Mouse (Mus musculus) spleen, adult 2 months (tissue): ENCODE data around the gene Mrpl45. TPM values are rescaled to one million over a fixed set of nuclear protein-coding genes. Genes with fewer than 3 reads are reported as not detected.
"Not testable (repeated sequence)": the region's sequence is repeated elsewhere in the genome, so short reads cannot be mapped to it uniquely, and the experiment has no call there.

Experiments used
- DNase-seq, 2 experiments: peaks; one replicate each; pipeline versions ENCODE4 v3.0.0 to v3.0.0-alpha.2; 2012 to 2021; ENCODE audit warnings: low spot score in 2 of 2, low read depth in 1 of 2
- H3K27ac ChIP-seq: fragments of 200-500 bp; 2 replicates; pipeline ENCODE4 v1.5.1; 2012; ENCODE audit warnings: low read length, inconsistent platforms; ENCODE audit not compliant: insufficient read depth
- H3K27me3 ChIP-seq: fragments of 200-500 bp; 2 replicates; pipeline ENCODE4 v1.6.1; 2012; ENCODE audit warnings: mild to moderate bottlenecking, moderate library complexity, low read length, inconsistent platforms; ENCODE audit not compliant: control insufficient read depth, insufficient read depth
- H3K36me3 ChIP-seq: fragments of 200-500 bp; 2 replicates; pipeline ENCODE4 v1.6.1; 2012; ENCODE audit warnings: mild to moderate bottlenecking, low read length, inconsistent platforms; ENCODE audit not compliant: control insufficient read depth, insufficient read depth
- H3K4me1 ChIP-seq: fragments of 200-500 bp; 2 replicates; pipeline ENCODE4 v1.6.1; 2011; ENCODE audit warnings: inconsistent platforms; ENCODE audit not compliant: control insufficient read depth, insufficient read depth, insufficient read length
- H3K4me3 ChIP-seq: fragments of 200-500 bp; 2 replicates; pipeline ENCODE4 v1.5.1; 2011; ENCODE audit warnings: mild to moderate bottlenecking, inconsistent platforms; ENCODE audit not compliant: insufficient read depth, insufficient read length; ENCODE audit errors: extremely low read depth
- CTCF ChIP-seq: fragments of 200-500 bp; IDR thresholded peaks from 2 replicates; pipeline ENCODE4 v1.5.1; 2011; ENCODE audit warnings: mild to moderate bottlenecking, inconsistent platforms; ENCODE audit not compliant: insufficient read depth, insufficient read length, insufficient replicate concordance; ENCODE audit errors: extremely low read depth
- POLR2A ChIP-seq: fragments of 200-500 bp; IDR thresholded peaks from 2 replicates; pipeline ENCODE4 v1.6.1; 2011; ENCODE audit warnings: low read depth, low read length, inconsistent platforms
- WGBS: fragments of 180-500 bp; shearing (Covaris S2); methylation state at CpG from one replicate; pipeline ENCODE4 v1.1.7; 2018; 5-methylcytosine and 5-hydroxymethylcytosine counted together
- polyA plus RNA-seq: library from polyadenylated mRNA; depleted of rRNA; stranded (reverse); fragments of >200 nt; gene quantifications from 2 replicates; pipeline ENCODE4 v1.2.3, GENCODE M21; 2012; rRNA removed

The Mrpl45 gene
- 5.5 and 5.6 TPM in 2 replicates for polyA plus RNA-seq

DNA sequence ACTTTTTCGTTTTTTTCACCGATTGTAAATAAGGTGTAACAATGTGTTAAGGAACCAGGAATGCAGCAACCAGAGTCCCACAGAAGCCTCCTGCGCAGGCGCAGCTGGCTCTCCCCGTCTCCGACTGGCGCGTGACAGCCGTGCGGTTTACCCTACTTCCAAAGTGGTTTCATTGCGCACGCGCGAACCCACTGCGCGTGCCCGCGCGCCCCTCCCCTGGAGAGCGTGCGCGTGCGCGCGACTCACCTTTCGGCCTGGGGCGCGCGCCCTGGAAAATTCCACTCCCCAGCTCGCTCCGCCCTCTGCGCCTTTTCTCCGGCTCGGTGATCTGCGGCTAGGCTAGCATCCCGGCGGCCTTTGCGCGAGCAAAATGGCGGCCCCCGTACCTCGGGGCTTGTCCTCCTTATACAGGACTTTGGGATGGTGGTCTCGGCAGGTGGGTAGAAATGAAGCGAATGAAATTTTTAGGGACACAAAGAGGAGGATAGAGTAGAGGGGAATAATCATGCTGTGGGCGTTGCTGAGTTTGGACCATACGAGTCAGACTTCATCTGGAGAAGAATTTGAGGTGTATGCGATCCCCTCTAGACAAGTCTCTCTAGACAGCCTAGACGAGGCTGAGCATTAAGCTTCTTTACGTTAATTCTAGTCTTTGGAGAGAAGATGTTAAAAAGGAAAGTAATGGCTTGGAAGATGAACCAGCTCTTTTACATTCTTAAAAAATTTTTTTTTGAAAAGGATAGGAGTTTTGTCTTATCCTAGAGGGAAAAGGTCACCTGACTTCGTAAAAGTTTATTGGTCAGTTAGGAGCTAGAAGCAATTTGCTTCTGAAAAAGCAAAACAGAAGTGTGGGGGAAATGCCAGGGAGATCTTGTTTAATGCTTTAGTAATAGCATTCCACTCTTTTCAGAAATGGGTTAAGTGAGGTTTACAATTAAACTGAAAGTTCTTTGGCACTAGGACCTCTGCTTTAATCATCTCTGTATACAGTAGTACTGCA, at the start of gene Mrpl45:
Mrpl45 (plus strand) TSS at position 213 of the 1,000 bp plus-strand sequence.
- Histone ChIP-seq H3K27me3 (peaks cover 4% of the 10 kb centered on the region), H3K4me3 (peak within 1 kb of the TSS; percentile 63), H3K36me3 (no peaks in the 10 kb centered on the region), H3K27ac (peak within 1 kb of the TSS; percentile 21; the same call in 1 of the 2 replicates), H3K4me1 (no peaks in the 10 kb centered on the region)
- WGBS, result under 1% methylated on average over 50 of the region's 50 CpGs
- TF ChIP-seq CTCF (no peak), POLR2A (peak; percentile 18; the same call in 1 of the 2 replicates)
- DNase-seq, result peak; percentile 96

DNA sequence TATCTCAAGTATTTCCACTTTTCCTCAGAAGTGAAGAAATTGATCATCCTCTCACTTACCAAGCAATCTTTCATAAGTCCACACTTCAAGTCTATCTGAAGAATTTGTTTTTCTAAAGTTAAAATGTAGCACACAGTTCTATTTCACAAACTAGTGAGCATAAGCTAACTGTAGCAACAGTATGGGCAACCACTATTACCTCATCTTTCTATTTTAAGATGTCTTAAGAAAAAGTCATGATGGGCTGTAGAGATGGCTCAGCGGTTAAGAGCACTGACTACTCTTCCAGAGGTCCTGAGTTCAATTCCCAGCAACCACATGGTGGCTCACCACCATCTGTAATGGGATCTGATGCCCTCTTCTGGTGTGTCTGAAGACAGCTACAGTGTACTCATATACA, 49.0 kb upstream of the Mrpl45 start:
- H3K27me3 ChIP-seq, H3K4me1 ChIP-seq, H3K4me3 ChIP-seq, H3K27ac ChIP-seq, H3K36me3 ChIP-seq, DNase-seq: not testable (repeated sequence)
- 71% methylated on average over 1 of the region's 1 CpGs for WGBS

DNA sequence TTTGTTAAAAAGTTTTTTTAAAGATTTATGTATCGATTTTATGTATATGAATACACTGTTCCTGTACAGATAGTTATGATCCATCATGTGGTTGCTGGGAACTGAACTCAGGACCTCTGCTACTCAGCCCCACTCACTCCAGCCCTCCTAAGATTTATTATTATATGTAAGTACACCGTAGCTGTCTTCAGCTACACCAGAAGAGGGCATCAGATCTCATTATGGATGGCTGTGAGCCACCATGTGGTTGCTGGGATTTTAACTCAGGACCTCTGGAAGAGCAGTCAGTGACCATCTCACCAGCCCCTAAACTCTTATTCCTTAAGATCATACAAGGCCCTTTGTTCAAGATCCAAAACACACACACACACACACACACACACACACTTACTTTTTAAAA, 45.5 kb upstream of the Mrpl45 start:
- 78% methylated on average over 2 of the region's 2 CpGs for WGBS
- H3K27me3 ChIP-seq, H3K4me1 ChIP-seq, DNase-seq, H3K4me3 ChIP-seq, H3K27ac ChIP-seq, H3K36me3 ChIP-seq: not testable (repeated sequence)

DNA sequence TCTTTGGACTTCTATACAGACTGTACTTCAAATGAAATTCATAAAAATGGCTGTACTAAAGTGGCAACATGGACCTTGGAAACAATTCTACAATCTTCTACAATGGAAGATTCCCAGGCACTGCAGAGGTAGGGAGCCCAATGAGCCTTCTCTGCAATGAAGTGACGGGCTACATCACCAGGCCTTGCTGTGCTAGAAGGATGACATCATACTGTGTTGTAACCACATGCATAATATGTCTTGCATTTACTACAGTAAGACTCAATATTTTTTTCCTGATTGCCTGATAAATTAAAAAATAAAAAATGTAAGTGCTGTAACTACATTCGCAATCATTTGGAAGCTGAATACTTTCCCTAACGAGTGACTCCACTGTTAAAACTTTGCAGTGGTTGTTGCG, 42.7 kb upstream of the Mrpl45 start:
- no peak overlapping the region for H3K27ac ChIP-seq
- WGBS, result 93% methylated on average over 4 of the region's 4 CpGs
- TF ChIP-seq CTCF (no peak), POLR2A (no peak)
- no peak for DNase-seq
- H3K27me3 ChIP-seq, result no peaks in the 10 kb centered on the region
- H3K4me1 ChIP-seq, result no peaks in the 10 kb centered on the region
- H3K36me3 ChIP-seq, result no peaks in the 10 kb centered on the region
- H3K4me3 ChIP-seq, result no peak overlapping the region

DNA sequence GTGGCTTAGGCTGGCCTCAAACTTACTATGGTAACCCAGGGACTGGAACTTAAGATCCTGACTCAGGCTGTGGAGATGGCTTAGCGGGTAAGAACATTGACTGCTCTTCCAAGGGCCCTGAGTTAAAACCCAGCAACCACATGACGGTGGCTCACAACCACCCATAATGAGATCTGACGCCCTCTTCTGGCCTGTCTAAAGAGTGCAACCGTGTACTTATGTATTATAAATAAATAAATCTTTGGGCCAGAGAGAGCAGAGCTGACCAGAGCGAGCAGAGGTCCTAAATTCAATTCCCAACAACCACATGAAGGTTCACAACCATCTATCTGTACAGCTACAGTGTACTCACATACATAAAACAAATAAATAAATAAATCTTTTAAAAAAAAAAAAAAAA, 41.9 kb upstream of the Mrpl45 start:
- no peak for DNase-seq
- TF ChIP-seq POLR2A (no peak), CTCF (no peak)
- Histone ChIP-seq H3K4me3 (no peak overlapping the region), H3K4me1 (no peaks in the 10 kb centered on the region), H3K27ac (no peak overlapping the region), H3K27me3 (no peaks in the 10 kb centered on the region), H3K36me3 (no peaks in the 10 kb centered on the region)
- whole genome bisulfite sequencing, result 76% methylated on average over 5 of the region's 5 CpGs

DNA sequence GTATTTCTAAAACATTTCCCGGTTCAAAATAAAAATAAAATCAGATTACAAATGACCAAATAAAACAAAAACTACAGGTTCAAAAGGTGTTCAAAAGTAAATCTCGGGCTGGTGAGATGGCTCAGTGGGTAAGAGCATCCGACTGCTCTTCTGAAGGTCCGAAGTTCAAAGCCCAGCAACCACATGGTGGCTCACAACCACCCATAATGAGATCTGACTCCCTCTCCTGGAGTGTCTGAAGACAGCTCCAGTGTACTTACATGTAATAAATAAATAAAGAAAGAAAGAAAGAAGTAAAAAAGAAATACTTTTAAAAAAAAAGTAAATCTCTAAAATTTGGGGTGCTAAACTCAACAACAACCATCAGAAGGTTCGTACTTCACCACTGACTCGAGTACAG, 40.6 kb upstream of the Mrpl45 start:
- WGBS, result 77% methylated on average over 6 of the region's 6 CpGs
- not testable (repeated sequence) for H3K4me1 ChIP-seq, H3K4me3 ChIP-seq, H3K27me3 ChIP-seq, DNase-seq, H3K27ac ChIP-seq, H3K36me3 ChIP-seq

DNA sequence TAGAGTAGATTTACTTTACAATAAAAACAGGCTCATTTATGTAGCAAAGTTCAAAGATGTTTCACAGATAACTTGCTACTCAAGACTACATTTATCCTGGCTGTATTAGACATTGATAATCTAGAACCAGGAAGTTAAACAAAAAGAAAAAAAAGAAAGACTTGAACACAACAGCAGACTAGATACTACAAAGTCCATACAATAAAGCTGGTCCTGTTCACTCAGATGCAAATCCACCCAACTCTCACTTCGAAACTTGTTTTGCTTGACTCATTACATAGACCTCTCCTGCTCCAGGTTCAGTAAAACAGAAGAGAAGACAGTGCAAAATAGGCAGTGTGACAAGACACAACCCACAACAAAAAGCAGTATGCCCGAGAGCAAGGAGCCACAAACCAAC, 40.2 kb upstream of the Mrpl45 start:
- Histone ChIP-seq H3K36me3 (no peaks in the 10 kb centered on the region), H3K27me3 (no peaks in the 10 kb centered on the region), H3K4me3 (no peak overlapping the region), H3K4me1 (peaks cover 2% of the 10 kb centered on the region; the same call in 1 of the 2 replicates), H3K27ac (no peak overlapping the region)
- DNase-seq, result no peak
- 68% methylated on average over 2 of the region's 2 CpGs for WGBS
- TF ChIP-seq POLR2A (no peak), CTCF (no peak)
